Mouse (Mus musculus) CH12.LX (cell line): ENCODE data around the gene Sgo2a. TPM values are rescaled to one million over a fixed set of nuclear protein-coding genes. Genes with fewer than 3 reads are reported as not detected.

Experiments used
- DNase-seq: peaks from one replicate; pipeline ENCODE4 v3.0.0-alpha.2; 2013; ENCODE audit errors: extremely low read depth
- H3K27ac ChIP-seq: 2 replicates; pipeline ENCODE4 v1.5.1; 2012; ENCODE audit warnings: low read depth, mild to moderate bottlenecking, control low read depth, moderate library complexity; ENCODE audit not compliant: insufficient read depth
- H3K27me3 ChIP-seq: replicated peaks from 2 replicates; pipeline ENCODE3; 2012; ENCODE audit warnings: inconsistent platforms
- H3K36me3 ChIP-seq, 2 experiments: replicated peaks in 1 of 2; 2 replicates each; pipeline versions ENCODE3 to v1.6.1; 2012; ENCODE audit warnings: inconsistent platforms in 1 of 2, low read length in 1 of 2, mild to moderate bottlenecking in 1 of 2, mixed read lengths in 1 of 2, moderate library complexity in 1 of 2; ENCODE audit not compliant: control insufficient read depth in 1 of 2, insufficient read depth in 1 of 2
- H3K4me1 ChIP-seq, 2 experiments: 2 replicates each; pipeline ENCODE4 v1.6.1; 2012; ENCODE audit warnings: inconsistent platforms in 1 of 2, moderate library complexity in 1 of 2; ENCODE audit not compliant: insufficient read depth in 2 of 2, control insufficient read depth in 1 of 2
- H3K4me2 ChIP-seq: 2 replicates; pipeline ENCODE4 v1.6.1; 2012; ENCODE audit warnings: low read depth, mild to moderate bottlenecking, control low read depth; ENCODE audit not compliant: poor library complexity, insufficient read depth, severe bottlenecking
- H3K4me3 ChIP-seq, 3 experiments: fragments of 150-350 bp in 1 of 3; sonication (generic) in 1 of 3; replicated peaks in 1 of 3; 2 replicates each; pipeline versions ENCODE3 to v1.5.1; 2011 to 2012; ENCODE audit warnings: low read depth in 2 of 3, low read length in 2 of 3, mild to moderate bottlenecking in 2 of 3, moderate library complexity in 2 of 3, control low read depth in 1 of 3, improper control_type of control experiment in 1 of 3, inconsistent platforms in 1 of 3, mixed read lengths in 1 of 3; ENCODE audit not compliant: poor library complexity in 1 of 3
- H3K79me2 ChIP-seq: replicated peaks from 2 replicates; pipeline ENCODE4 v1.6.1; 2012; ENCODE audit warnings: mild to moderate bottlenecking, moderate library complexity; ENCODE audit not compliant: control insufficient read depth, poor library complexity, insufficient read depth, severe bottlenecking; ENCODE audit errors: extremely low read depth
- H3K9ac ChIP-seq: 2 replicates; pipeline ENCODE4 v1.6.1; 2012; ENCODE audit warnings: low read depth, mild to moderate bottlenecking, control low read depth, moderate library complexity; ENCODE audit not compliant: insufficient read depth
- H3K9me3 ChIP-seq: replicated peaks from 2 replicates; pipeline ENCODE3; 2012; ENCODE audit warnings: low read length, inconsistent platforms, mixed read lengths
- BHLHE40 ChIP-seq: IDR thresholded peaks from 2 replicates; pipeline ENCODE4 v1.6.1; 2011; ENCODE audit warnings: mild to moderate bottlenecking, low read depth, low read length, improper control_type of control experiment
- CHD1 ChIP-seq: IDR thresholded peaks from 2 replicates; pipeline ENCODE4 v1.6.1; 2012; ENCODE audit warnings: low read depth, low read length, improper control_type of control experiment, inconsistent platforms
- CHD2 ChIP-seq: IDR thresholded peaks from 2 replicates; pipeline ENCODE4 v1.6.1; 2011; ENCODE audit warnings: low read length, improper control_type of control experiment
- E2F4 ChIP-seq: IDR thresholded peaks from 2 replicates; pipeline ENCODE4 v1.6.1; 2011; ENCODE audit warnings: low read depth, low read length, improper control_type of control experiment; ENCODE audit not compliant: insufficient replicate concordance
- ELF1 ChIP-seq: IDR thresholded peaks from 2 replicates; pipeline ENCODE4 v1.6.1; 2014; ENCODE audit warnings: low read depth, mild to moderate bottlenecking, inconsistent platforms, low read length, improper control_type of control experiment
- EP300 ChIP-seq: IDR thresholded peaks from 2 replicates; pipeline ENCODE4 v1.6.1; 2011; ENCODE audit warnings: low read length, improper control_type of control experiment
- ETS1 ChIP-seq: conservative IDR thresholded peaks from 2 replicates; pipeline ENCODE4 v1.6.1; 2012; ENCODE audit warnings: low read depth, mild to moderate bottlenecking, inconsistent platforms, low read length, improper control_type of control experiment, moderate library complexity
- GABPA ChIP-seq: IDR thresholded peaks from 2 replicates; pipeline ENCODE4 v1.6.1; 2012; ENCODE audit warnings: low read depth, low read length, improper control_type of control experiment, inconsistent platforms; ENCODE audit not compliant: insufficient replicate concordance
- HCFC1 ChIP-seq: IDR thresholded peaks from 2 replicates; pipeline ENCODE4 v1.6.1; 2012; ENCODE audit warnings: low read depth, mild to moderate bottlenecking, inconsistent platforms, low read length, improper control_type of control experiment
- JUN ChIP-seq: IDR thresholded peaks from 2 replicates; pipeline ENCODE4 v1.6.1; 2011; ENCODE audit warnings: low read depth, mild to moderate bottlenecking, low read length, improper control_type of control experiment, moderate library complexity; ENCODE audit not compliant: insufficient read depth
- JUND ChIP-seq: conservative IDR thresholded peaks from 2 replicates; pipeline ENCODE4 v1.6.1; 2011; ENCODE audit warnings: low read depth, low read length, improper control_type of control experiment
- KAT2A ChIP-seq: IDR thresholded peaks from 2 replicates; pipeline ENCODE4 v1.6.1; 2012; ENCODE audit warnings: low read length, improper control_type of control experiment, inconsistent platforms; ENCODE audit not compliant: insufficient replicate concordance
- MAFK ChIP-seq: IDR thresholded peaks from 2 replicates; pipeline ENCODE4 v1.6.1; 2011; ENCODE audit warnings: low read length, improper control_type of control experiment; ENCODE audit not compliant: insufficient replicate concordance
- MAX ChIP-seq: IDR thresholded peaks from 2 replicates; pipeline ENCODE4 v1.6.1; 2011; ENCODE audit warnings: low read length, improper control_type of control experiment
- MEF2A ChIP-seq: IDR thresholded peaks from 2 replicates; pipeline ENCODE4 v1.6.1; 2014; ENCODE audit warnings: low read depth, mild to moderate bottlenecking, inconsistent platforms, low read length, improper control_type of control experiment, borderline replicate concordance
- MXI1 ChIP-seq: IDR thresholded peaks from 2 replicates; pipeline ENCODE4 v1.6.1; 2011; ENCODE audit warnings: mild to moderate bottlenecking, low read depth, low read length, improper control_type of control experiment
- NRF1 ChIP-seq: IDR thresholded peaks from 2 replicates; pipeline ENCODE4 v1.6.1; 2014; ENCODE audit warnings: low read depth, mild to moderate bottlenecking, inconsistent platforms, low read length, improper control_type of control experiment, moderate library complexity
- PAX5 ChIP-seq: IDR thresholded peaks from 2 replicates; pipeline ENCODE4 v1.6.1; 2012; ENCODE audit warnings: low read length, inconsistent platforms, mixed read lengths
- POLR2AphosphoS2 ChIP-seq: IDR thresholded peaks from 2 replicates; pipeline ENCODE4 v1.6.1; 2011; ENCODE audit warnings: low read depth, low read length, improper control_type of control experiment
- RAD21 ChIP-seq: IDR thresholded peaks from 2 replicates; pipeline ENCODE4 v1.6.1; 2011; ENCODE audit warnings: low read depth, mild to moderate bottlenecking, low read length, improper control_type of control experiment, moderate library complexity
- SMC3 ChIP-seq: IDR thresholded peaks from 2 replicates; pipeline ENCODE4 v1.6.1; 2011; ENCODE audit warnings: low read depth, low read length, improper control_type of control experiment
- TBP ChIP-seq: conservative IDR thresholded peaks from 2 replicates; pipeline ENCODE4 v1.6.1; 2011; ENCODE audit warnings: low read depth, low read length, improper control_type of control experiment
- TCF12 ChIP-seq: IDR thresholded peaks from 2 replicates; pipeline ENCODE4 v1.6.1; 2014; ENCODE audit warnings: low read depth, mild to moderate bottlenecking, inconsistent platforms, low read length, improper control_type of control experiment
- UBTF ChIP-seq: IDR thresholded peaks from 2 replicates; pipeline ENCODE4 v1.6.1; 2012; ENCODE audit warnings: low read depth, mild to moderate bottlenecking, inconsistent platforms, low read length, improper control_type of control experiment, moderate library complexity
- USF1 ChIP-seq: IDR thresholded peaks from 2 replicates; pipeline ENCODE4 v1.6.1; 2014; ENCODE audit warnings: low read depth, mild to moderate bottlenecking, inconsistent platforms, low read length, improper control_type of control experiment
- USF2 ChIP-seq: conservative IDR thresholded peaks from 2 replicates; pipeline ENCODE4 v1.6.1; 2011; ENCODE audit warnings: low read depth, low read length, improper control_type of control experiment
- ZC3H11A ChIP-seq: IDR thresholded peaks from 2 replicates; pipeline ENCODE4 v1.6.1; 2012; ENCODE audit warnings: low read depth, mild to moderate bottlenecking, inconsistent platforms, low read length, improper control_type of control experiment
- ZKSCAN1 ChIP-seq: IDR thresholded peaks from 2 replicates; pipeline ENCODE4 v1.6.1; 2012; ENCODE audit warnings: low read depth, inconsistent platforms, low read length, improper control_type of control experiment, borderline replicate concordance
- ZMIZ1 ChIP-seq: IDR thresholded peaks from 2 replicates; pipeline ENCODE4 v1.6.1; 2012; ENCODE audit warnings: low read depth, mild to moderate bottlenecking, inconsistent platforms, low read length, improper control_type of control experiment
- dilution Hi-C: fragments of 300-500 bp; cut with MboI; formaldehyde crosslinking; loops from 2 replicates; pipeline ENCODE4 v1.14.3; 2020; ENCODE audit warnings: low sequenced_read_pairs; ENCODE audit not compliant: extremely low pct_unique_long_range_greater_than_20kb, extremely low pct_ligation_motif_present
- in situ Hi-C: fragments of 300-500 bp; cut with MboI; formaldehyde crosslinking; loops from 3 replicates; pipeline ENCODE4 v1.14.3; 2019; ENCODE audit warnings: low sequenced_read_pairs, low pct_ligation_motif_present, low pct_unique_long_range_greater_than_20kb, mixed read lengths
- polyA plus RNA-seq: library from polyadenylated mRNA; unstranded; fragments of >175 nt; gene quantifications from 2 replicates; pipeline ENCODE4 v1.2.1, GENCODE M21; 2012; ENCODE audit warnings: low read depth; ENCODE audit not compliant: insufficient read length
- total RNA-seq, 2 experiments: library from RNA; depleted of rRNA; stranded (reverse); fragments of 300-350 nt in 1 of 2; fragments of >200 nt in 1 of 2; gene quantifications; 2 replicates each; pipeline ENCODE4 v1.2.3; 2012 to 2014

Gene Sgo2a
- total and polyA plus RNA-seq, 3 experiments: 14.4 to 24.2 (median 15.1) TPM

GRCm38 (mm10) chr1:57955774-57956173, 40.0 kb upstream of the Sgo2a start:
- Histone ChIP-seq H3K79me2 (no peaks in the 10 kb centered on the region), H3K4me1 (peaks cover 0 to 16% of the 10 kb centered on the region in 2 experiments; a peak in 3 of 4 replicates), H3K4me2 (no peak overlapping the region), H3K27ac (no peak overlapping the region), H3K4me3 (no peak overlapping the region), H3K9me3 (no peaks in the 10 kb centered on the region), H3K9ac (no peak overlapping the region), H3K36me3 (peaks cover 21 to 52% of the 10 kb centered on the region in 2 experiments), H3K27me3 (no peaks in the 10 kb centered on the region)
- in situ Hi-C loops (no loop called here), dilution Hi-C loops (no loop called here)
- TF ChIP-seq ZC3H11A: no peak
- no peak for TF ChIP-seq ZMIZ1
- no peak for TF ChIP-seq MAX
- TF ChIP-seq BHLHE40: no peak
- TF ChIP-seq KAT2A: no peak
- DNase-seq: no peak

DNA sequence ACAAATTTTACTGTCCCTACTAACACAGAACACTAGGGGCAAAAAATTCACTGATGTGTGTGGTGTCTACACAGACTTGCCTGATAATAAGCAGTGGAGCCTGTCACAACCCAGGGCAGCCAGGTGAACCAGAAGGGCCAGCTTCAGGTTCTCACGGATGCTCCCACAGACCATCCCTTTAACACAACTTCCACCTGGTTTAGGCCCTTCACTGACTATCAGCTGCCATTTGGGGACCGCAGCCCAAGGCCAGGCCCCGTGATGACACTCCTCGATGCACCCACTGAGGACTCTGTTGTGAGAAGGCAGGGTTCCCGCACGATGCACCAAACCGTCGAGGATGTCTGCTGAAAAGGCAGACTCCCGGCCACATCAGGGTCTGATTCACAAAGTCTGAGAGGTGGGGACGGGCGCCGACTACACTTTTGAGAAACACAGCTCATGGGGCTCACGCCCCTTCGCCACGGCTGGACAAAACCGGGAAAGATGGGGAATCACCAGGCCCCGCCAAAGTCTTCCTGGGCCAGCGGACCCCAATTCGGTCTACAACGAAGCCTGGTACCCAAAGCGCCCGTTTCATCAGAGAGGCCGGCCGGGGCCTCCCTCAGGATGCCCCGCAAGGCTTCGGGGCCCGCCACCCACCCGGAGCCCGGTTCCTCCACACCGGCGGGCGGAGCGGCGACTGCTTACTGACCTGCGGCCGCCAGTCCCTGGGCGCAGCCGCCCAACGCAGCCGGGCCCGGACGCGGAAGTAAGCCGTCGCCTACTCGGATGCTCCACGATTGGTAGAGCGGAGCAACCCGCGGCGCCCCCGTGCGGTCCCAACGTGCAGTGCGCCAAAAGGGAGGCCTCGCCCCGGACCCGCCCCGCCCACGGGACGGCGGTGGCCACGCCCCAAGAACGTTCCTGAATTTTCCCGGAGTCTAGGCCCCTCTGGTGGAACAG, 26.2 kb upstream of the Sgo2a start:
- H3K9ac ChIP-seq: peak overlapping the region; percentile 99
- H3K27me3 ChIP-seq: peaks cover 3% of the 10 kb centered on the region
- peaks cover 6% of the 10 kb centered on the region for H3K79me2 ChIP-seq
- H3K27ac ChIP-seq: no peak overlapping the region
- dilution Hi-C loops (no loop called here), in situ Hi-C loops (no loop called here)
- peaks cover 4 to 30% of the 10 kb centered on the region in 2 experiments for H3K36me3 ChIP-seq
- H3K4me1 ChIP-seq: peaks cover 2 to 20% of the 10 kb centered on the region in 2 experiments; a peak in 2 of 4 replicates
- H3K4me2 ChIP-seq: peak overlapping the region; percentile 80
- no peaks in the 10 kb centered on the region for H3K9me3 ChIP-seq
- peak; percentile 80 for DNase-seq
- peak overlapping the region; percentile 75 to 88 (median 75) for H3K4me3 ChIP-seq
- TF ChIP-seq USF2: no peak
- peak; percentile 97 for TF ChIP-seq ELF1
- TF ChIP-seq TBP: 0 out of 2 replicates have a peak, but pooled peaks have one; percentile 19
- TF ChIP-seq MAX: peak; percentile 23; the same call in 1 of the 2 replicates
- TF ChIP-seq NRF1: peak; percentile 81
- no peak for TF ChIP-seq ZKSCAN1
- TF ChIP-seq KAT2A: no peak
- no peak for TF ChIP-seq USF1
- TF ChIP-seq GABPA: no peak
- no peak for TF ChIP-seq PAX5
- no peak for TF ChIP-seq MAFK
- no peak for TF ChIP-seq BHLHE40
- TF ChIP-seq CHD2: no peak
- TF ChIP-seq RAD21: peak; percentile 55
- TF ChIP-seq MXI1: peak; percentile 50; the same call in 1 of the 2 replicates
- TF ChIP-seq EP300: no peak
- TF ChIP-seq CHD1: no peak
- peak; percentile 85 for TF ChIP-seq TCF12
- TF ChIP-seq MEF2A: peak; percentile 54
- peak; percentile 90 for TF ChIP-seq UBTF
- no peak for TF ChIP-seq ETS1
- TF ChIP-seq HCFC1: peak; percentile 75
- TF ChIP-seq SMC3: peak; percentile 53
- no peak for TF ChIP-seq JUND
- no peak for TF ChIP-seq JUN
- TF ChIP-seq E2F4: no peak
- TF ChIP-seq ZMIZ1: peak; percentile 75; the same call in 1 of the 2 replicates
- peak; percentile 82; the same call in 1 of the 2 replicates for TF ChIP-seq POLR2AphosphoS2
